Comparison of ENCODE assay signal across 9 mouse cellular contexts in genomic region chr10:40674151-40674550, GRCm38 (mm10). TPM values are rescaled to one million over a fixed set of nuclear protein-coding genes. Genes with fewer than 3 reads are reported as not detected.
DNase-seq lines count a peak whose midpoint lies in the region; ATAC-seq and TF ChIP-seq lines count a peak whose summit lies in the region.
"Had no signal": no experiment of that assay in that cellular context is flagged by ENCODE, and none has a peak within 500 bp of the region (broad histone marks: within the 10 kb centered on the region; RNA-seq: fewer than 3 reads in every experiment).

No protein-coding gene starts in this region.

- no peak overlapping the region for H3K4me3 ChIP-seq in lung, postnatal 0 days (ENCODE audit: low read depth, low read length)
- peak overlapping the region; percentile 47 for H3K4me3 ChIP-seq in limb, embryonic 10.5 days
- peak overlapping the region; percentile 17 for H3K4me3 ChIP-seq in stomach, embryonic 14.5 days (ENCODE audit: low read depth, low read length)
- H3K4me3 ChIP-seq: myocyte had no signal

- H3K27me3 ChIP-seq in lung, postnatal 0 days (replicated peaks; ENCODE audit: insufficient read depth, low read length): no peaks in the 10 kb centered on the region
- no peaks in the 10 kb centered on the region for H3K27me3 ChIP-seq in limb, embryonic 10.5 days (ENCODE audit: low read depth, poor library complexity, severe bottlenecking)
- H3K27me3 ChIP-seq in stomach, embryonic 14.5 days (ENCODE audit: control insufficient read depth, insufficient read depth, low read length): no peaks in the 10 kb centered on the region

- no peak overlapping the region for H3K27ac ChIP-seq in lung, postnatal 0 days (ENCODE audit: low read length)
- H3K27ac ChIP-seq in limb, embryonic 10.5 days: peak overlapping the region; percentile 84
- no peak overlapping the region for H3K27ac ChIP-seq in stomach, embryonic 14.5 days (ENCODE audit: low read length)

- H3K4me1 ChIP-seq in lung, postnatal 0 days (ENCODE audit: insufficient read depth, low read depth, low read length): peaks cover 6% of the 10 kb centered on the region; the same call in 1 of the 2 replicates
- H3K4me1 ChIP-seq in limb, embryonic 10.5 days: peaks cover 16% of the 10 kb centered on the region
- H3K4me1 ChIP-seq in stomach, embryonic 14.5 days (ENCODE audit: control insufficient read depth, insufficient read depth, low read length): peaks cover 7% of the 10 kb centered on the region; the same call in 1 of the 2 replicates

- H3K9ac ChIP-seq in lung, postnatal 0 days (replicated peaks; ENCODE audit: low read depth): no peak overlapping the region
- no peak overlapping the region for H3K9ac ChIP-seq in stomach, embryonic 14.5 days (replicated peaks; ENCODE audit: low read depth, low read length)

- peak overlapping the region; percentile 38 for H3K4me2 ChIP-seq in lung, postnatal 0 days (replicated peaks; ENCODE audit: low read depth, low read length)
- H3K4me2 ChIP-seq in stomach, embryonic 14.5 days (replicated peaks; ENCODE audit: low read depth, low read length): peak overlapping the region; percentile 52

- ATAC-seq in lung, postnatal 0 days: no peak
- no peak for ATAC-seq in stomach, embryonic 14.5 days (ENCODE audit: insufficient number of reproducible peaks, insufficient read depth, low FRiP score, low read depth)

- TF ChIP-seq EP300 in lung, postnatal 0 days (IDR thresholded peaks at IDR 0.05): no peak

- H3K9me3 ChIP-seq in lung, postnatal 0 days (ENCODE audit: low read length): no peaks in the 10 kb centered on the region
- H3K9me3 ChIP-seq in limb, embryonic 10.5 days (replicated peaks): no peaks in the 10 kb centered on the region
- H3K9me3 ChIP-seq in stomach, embryonic 14.5 days (ENCODE audit: control insufficient read depth, low read depth, low read length): no peaks in the 10 kb centered on the region

- DNase-seq in cerebellum, postnatal 10 days: peak; percentile 54 to 59
- DNase-seq in cerebellum, adult 8-10 months: no peak
- peak; percentile 12 for DNase-seq in lung, postnatal 0 days (ENCODE audit: low spot score)
- no peak for DNase-seq in lung, postnatal 14 days
- peak; percentile 58 for DNase-seq in limb, embryonic 10.5 days (ENCODE audit: low spot score)
- no peak for DNase-seq in spleen, postnatal 4 days (ENCODE audit: low spot score in 2 of 2)
- DNase-seq in urinary bladder, postnatal 4 days (ENCODE audit: low spot score in 2 of 2): no peak

- no peaks in the 10 kb centered on the region for H3K36me3 ChIP-seq in lung, postnatal 0 days (ENCODE audit: insufficient read depth, low read length)
- H3K36me3 ChIP-seq in limb, embryonic 10.5 days: no peaks in the 10 kb centered on the region
- H3K36me3 ChIP-seq in stomach, embryonic 14.5 days (ENCODE audit: control insufficient read depth, insufficient read depth, low read length): no peaks in the 10 kb centered on the region

- TF ChIP-seq CTCF in lung, postnatal 0 days (IDR thresholded peaks at IDR 0.05): no peak

- WGBS in lung, postnatal 0 days: 7% methylated on average over 13 of the region's 13 CpGs
- WGBS in limb, embryonic 10.5 days: 6% methylated on average over 13 of the region's 13 CpGs
- WGBS in stomach, embryonic 14.5 days: 8% methylated on average over 13 of the region's 13 CpGs

RNA-seq across cellular contexts. Expression of gene Mettl24, which starts 8.9 kb away (rescaled TPM):
- polyA plus RNA-seq in lung, postnatal 0 days (2015; fragmentation: Nextera tagmentation; extraction: Ambion mirVana): 17.1 and 21.6 TPM in 2 replicates
- polyA plus RNA-seq in limb, embryonic 10.5 days (2016; fragmentation: Nextera tagmentation; extraction: Ambion mirVana): 1.6 and 1.8 TPM in 2 replicates
- polyA plus RNA-seq in stomach, embryonic 14.5 days (2014; fragmentation: Nextera tagmentation; extraction: Ambion mirVana): 3.9 and 4.0 TPM in 2 replicates

RNA-seq across cellular contexts. Expression of gene Ddo, which starts 44.3 kb away (rescaled TPM):
- polyA plus RNA-seq in lung, postnatal 0 days (2015; fragmentation: Nextera tagmentation; extraction: Ambion mirVana): 5.0 and 5.5 TPM in 2 replicates
- polyA plus RNA-seq in limb, embryonic 10.5 days (2016; fragmentation: Nextera tagmentation; extraction: Ambion mirVana): 0.08 and 0.34 TPM in 2 replicates
- 1.6 and 2.5 TPM in 2 replicates for polyA plus RNA-seq in stomach, embryonic 14.5 days (2014; fragmentation: Nextera tagmentation; extraction: Ambion mirVana)

Comparison
In these comparisons a context has a peak if more than half of its experiments do, and no peak if none do; other contexts are left out.
1. DNase-seq: peak in cerebellum, postnatal 10 days (2 of 2), lung, postnatal 0 days (single experiment) and limb, embryonic 10.5 days (single experiment); none in cerebellum, adult 8-10 months (single experiment), lung, postnatal 14 days (single experiment), spleen, postnatal 4 days (0 of 2) and urinary bladder, postnatal 4 days (0 of 2).